Mouse (Mus musculus): Measurements from ENCODE around the gene Dok3. TPM values are rescaled to one million over a fixed set of nuclear protein-coding genes. Genes with fewer than 3 reads are reported as not detected.

Dok3 gene
- polyA plus RNA-seq, 1 experiment from 2014 or later, result 5.1 TPM

- H3K4me1 ChIP-seq (ENCODE audit: control insufficient read depth, insufficient read depth, low read length), result peaks cover 16% of the 10 kb centered on the region
- H3K9ac ChIP-seq (ENCODE audit: low read depth, low read length), result no peak overlapping the region
- no peak overlapping the region for H3K4me2 ChIP-seq (ENCODE audit: low read length)
- H3K4me3 ChIP-seq (ENCODE audit: low read depth, low read length), result no peak overlapping the region
- 95% methylated on average over 10 of the region's 10 CpGs for WGBS
- H3K36me3 ChIP-seq (ENCODE audit: control insufficient read depth, insufficient read depth, low read length), result peaks cover 43% of the 10 kb centered on the region
- H3K27ac ChIP-seq (ENCODE audit: low read length), result no peak overlapping the region
- H3K27me3 ChIP-seq (ENCODE audit: control insufficient read depth, insufficient read depth, low read depth, low read length), result no peaks in the 10 kb centered on the region
- ATAC-seq, result no peak
- no peaks in the 10 kb centered on the region for H3K9me3 ChIP-seq (replicated peaks; ENCODE audit: control insufficient read depth, low read length, poor library complexity, severe bottlenecking)
Observed at GRCm38 (mm10) chr13:55506697-55507096, 22.4 kb downstream of the Dok3 start.

- 96% methylated on average over 9 of the region's 9 CpGs for WGBS
- no peak overlapping the region for H3K27ac ChIP-seq (ENCODE audit: low read length)
- H3K36me3 ChIP-seq (ENCODE audit: control insufficient read depth, insufficient read depth, low read length), result peaks cover 43% of the 10 kb centered on the region
- no peak overlapping the region for H3K9ac ChIP-seq (ENCODE audit: low read depth, low read length)
- peaks cover 7% of the 10 kb centered on the region for H3K4me1 ChIP-seq (ENCODE audit: control insufficient read depth, insufficient read depth, low read length)
- H3K4me3 ChIP-seq (ENCODE audit: low read depth, low read length), result no peak overlapping the region
- no peak overlapping the region for H3K4me2 ChIP-seq (ENCODE audit: low read length)
- ATAC-seq, result no peak
- H3K27me3 ChIP-seq (ENCODE audit: control insufficient read depth, insufficient read depth, low read depth, low read length), result no peaks in the 10 kb centered on the region
- no peaks in the 10 kb centered on the region for H3K9me3 ChIP-seq (replicated peaks; ENCODE audit: control insufficient read depth, low read length, poor library complexity, severe bottlenecking)
Observed at GRCm38 (mm10) chr13:55505810-55506209, 23.3 kb downstream of the Dok3 start.

DNA sequence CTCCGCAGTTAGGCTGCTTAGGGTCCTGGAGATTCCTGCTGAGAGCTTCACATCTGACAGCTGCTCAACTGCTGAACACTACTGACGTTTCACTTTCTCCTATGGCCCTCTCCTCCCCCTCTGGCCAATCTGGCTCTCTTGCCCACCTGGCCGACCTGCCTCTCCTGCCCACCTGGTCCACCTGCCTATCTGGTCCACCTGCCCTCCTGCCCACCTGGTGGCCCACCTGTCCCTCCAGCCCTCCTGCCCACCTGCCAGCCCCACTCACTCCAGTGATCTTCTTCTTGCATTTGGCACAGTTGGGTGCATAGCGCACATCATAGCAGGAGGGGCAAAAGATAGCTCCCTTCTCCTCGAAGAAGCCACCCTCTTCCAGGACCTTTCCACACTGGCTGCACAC is 24.7 kb downstream of the Dok3 start:
- Histone ChIP-seq H3K36me3 (ENCODE audit: control insufficient read depth, insufficient read depth, low read length) (peaks cover 41% of the 10 kb centered on the region), H3K4me1 (ENCODE audit: control insufficient read depth, insufficient read depth, low read length) (no peaks in the 10 kb centered on the region), H3K9ac (ENCODE audit: low read depth, low read length) (no peak overlapping the region), H3K9me3 (replicated peaks; ENCODE audit: control insufficient read depth, low read length, poor library complexity, severe bottlenecking) (no peaks in the 10 kb centered on the region), H3K27ac (ENCODE audit: low read length) (no peak overlapping the region), H3K4me2 (ENCODE audit: low read length) (no peak overlapping the region), H3K4me3 (ENCODE audit: low read depth, low read length) (no peak overlapping the region), H3K27me3 (ENCODE audit: control insufficient read depth, insufficient read depth, low read depth, low read length) (no peaks in the 10 kb centered on the region)
- ATAC-seq, result no peak
- 84% methylated on average over 5 of the region's 5 CpGs for WGBS

DNA sequence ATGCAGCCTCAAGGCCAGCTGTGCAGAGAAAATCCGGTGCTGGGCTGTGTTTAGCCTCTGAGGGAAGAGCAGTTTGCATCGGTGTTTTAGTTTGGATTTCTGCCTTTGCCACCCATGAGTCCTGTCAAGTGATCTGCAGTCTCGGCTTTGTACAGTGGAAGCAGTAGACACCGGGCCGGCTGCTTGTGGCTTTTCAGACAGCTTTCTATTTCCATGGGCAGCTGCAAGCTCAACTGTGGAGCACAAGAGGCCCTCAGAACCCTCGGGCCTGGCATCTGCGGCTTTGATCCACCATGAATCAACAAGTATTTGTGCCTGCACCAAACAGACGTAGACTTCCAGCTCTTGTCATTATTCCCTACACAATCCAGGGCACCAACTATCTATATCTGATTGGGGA is 26.7 kb downstream of the Dok3 start:
- no peak overlapping the region for H3K9ac ChIP-seq (ENCODE audit: low read depth, low read length)
- no peak overlapping the region for H3K4me3 ChIP-seq (ENCODE audit: low read depth, low read length)
- H3K4me1 ChIP-seq (ENCODE audit: control insufficient read depth, insufficient read depth, low read length), result no peaks in the 10 kb centered on the region
- no peak overlapping the region for H3K27ac ChIP-seq (ENCODE audit: low read length)
- WGBS, result 88% methylated on average over 8 of the region's 8 CpGs
- no peak for ATAC-seq
- no peak overlapping the region for H3K4me2 ChIP-seq (ENCODE audit: low read length)
- no peaks in the 10 kb centered on the region for H3K27me3 ChIP-seq (ENCODE audit: control insufficient read depth, insufficient read depth, low read depth, low read length)
- peaks cover 29% of the 10 kb centered on the region for H3K36me3 ChIP-seq (ENCODE audit: control insufficient read depth, insufficient read depth, low read length)
- no peaks in the 10 kb centered on the region for H3K9me3 ChIP-seq (replicated peaks; ENCODE audit: control insufficient read depth, low read length, poor library complexity, severe bottlenecking)

- Histone ChIP-seq H3K27me3 (ENCODE audit: control insufficient read depth, insufficient read depth, low read depth, low read length) (no peaks in the 10 kb centered on the region), H3K4me3 (ENCODE audit: low read depth, low read length) (no peak overlapping the region), H3K4me1 (ENCODE audit: control insufficient read depth, insufficient read depth, low read length) (peaks cover 11% of the 10 kb centered on the region), H3K9ac (ENCODE audit: low read depth, low read length) (no peak overlapping the region), H3K9me3 (replicated peaks; ENCODE audit: control insufficient read depth, low read length, poor library complexity, severe bottlenecking) (no peaks in the 10 kb centered on the region), H3K4me2 (ENCODE audit: low read length) (no peak overlapping the region), H3K36me3 (ENCODE audit: control insufficient read depth, insufficient read depth, low read length) (peaks cover 18% of the 10 kb centered on the region), H3K27ac (ENCODE audit: low read length) (no peak overlapping the region)
- WGBS, result 84% methylated on average over 10 of the region's 10 CpGs
- ATAC-seq, result no peak
Observed at GRCm38 (mm10) chr13:55500575-55500974, 28.5 kb downstream of the Dok3 start.

DNA sequence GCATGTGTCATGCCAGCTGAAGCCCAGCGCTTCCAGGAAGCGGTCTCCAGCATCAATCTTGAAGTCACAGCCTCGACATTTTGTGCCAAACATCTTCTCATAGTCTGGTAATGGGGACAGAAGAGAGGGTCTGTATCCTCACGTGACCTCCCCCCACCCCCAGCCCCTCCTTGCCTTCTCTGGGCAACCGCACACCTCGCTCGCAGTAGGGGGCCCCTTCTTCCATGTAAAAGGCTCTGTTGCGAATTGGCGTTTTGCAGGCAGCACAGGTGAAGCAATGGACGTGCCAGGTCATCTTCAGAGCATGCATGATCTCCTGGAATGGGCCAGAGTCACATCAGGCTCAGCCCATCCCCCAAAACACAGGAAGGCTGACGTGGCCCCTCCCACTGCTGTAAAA is 30.2 kb downstream of the Dok3 start:
- H3K27me3 ChIP-seq (ENCODE audit: control insufficient read depth, insufficient read depth, low read depth, low read length), result no peaks in the 10 kb centered on the region
- H3K9me3 ChIP-seq (replicated peaks; ENCODE audit: control insufficient read depth, low read length, poor library complexity, severe bottlenecking), result no peaks in the 10 kb centered on the region
- H3K4me3 ChIP-seq (ENCODE audit: low read depth, low read length), result no peak overlapping the region
- peaks cover 13% of the 10 kb centered on the region for H3K36me3 ChIP-seq (ENCODE audit: control insufficient read depth, insufficient read depth, low read length)
- no peak for ATAC-seq
- peaks cover 22% of the 10 kb centered on the region for H3K4me1 ChIP-seq (ENCODE audit: control insufficient read depth, insufficient read depth, low read length)
- H3K9ac ChIP-seq (ENCODE audit: low read depth, low read length), result no peak overlapping the region
- no peak overlapping the region for H3K27ac ChIP-seq (ENCODE audit: low read length)
- no peak overlapping the region for H3K4me2 ChIP-seq (ENCODE audit: low read length)
- WGBS, result 52% methylated on average over 11 of the region's 11 CpGs

DNA sequence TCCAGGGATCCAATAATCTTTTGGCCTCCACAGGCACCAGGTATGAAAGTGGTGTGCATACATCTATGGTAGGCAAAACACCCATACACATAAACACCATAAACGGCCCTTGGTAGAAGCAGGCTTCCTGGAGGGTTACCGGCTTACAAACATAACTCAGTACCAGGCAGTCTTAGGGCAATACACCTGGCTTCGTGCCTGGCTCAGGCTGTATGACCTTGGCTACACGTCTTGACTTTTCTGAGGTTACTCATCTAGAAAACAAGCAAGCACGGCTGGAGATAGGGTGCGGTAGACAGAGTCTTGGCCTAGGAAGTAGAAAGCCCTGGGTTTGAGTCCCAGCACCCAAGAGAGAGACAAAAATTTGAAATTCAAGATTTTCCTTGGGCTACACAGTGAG is 32.4 kb downstream of the Dok3 start:
- Histone ChIP-seq H3K27ac (ENCODE audit: low read length) (no peak overlapping the region; the same call in 1 of the 2 replicates), H3K9me3 (replicated peaks; ENCODE audit: control insufficient read depth, low read length, poor library complexity, severe bottlenecking) (no peaks in the 10 kb centered on the region), H3K4me3 (ENCODE audit: low read depth, low read length) (no peak overlapping the region), H3K4me2 (ENCODE audit: low read length) (no peak overlapping the region), H3K9ac (ENCODE audit: low read depth, low read length) (no peak overlapping the region), H3K36me3 (ENCODE audit: control insufficient read depth, insufficient read depth, low read length) (0 out of 2 replicates have a peak, but pooled peaks cover 3% of the 10 kb centered on the region), H3K27me3 (ENCODE audit: control insufficient read depth, insufficient read depth, low read depth, low read length) (no peaks in the 10 kb centered on the region), H3K4me1 (ENCODE audit: control insufficient read depth, insufficient read depth, low read length) (peaks cover 22% of the 10 kb centered on the region)
- no peak for ATAC-seq
- WGBS, result 90% methylated on average over 6 of the region's 6 CpGs

DNA sequence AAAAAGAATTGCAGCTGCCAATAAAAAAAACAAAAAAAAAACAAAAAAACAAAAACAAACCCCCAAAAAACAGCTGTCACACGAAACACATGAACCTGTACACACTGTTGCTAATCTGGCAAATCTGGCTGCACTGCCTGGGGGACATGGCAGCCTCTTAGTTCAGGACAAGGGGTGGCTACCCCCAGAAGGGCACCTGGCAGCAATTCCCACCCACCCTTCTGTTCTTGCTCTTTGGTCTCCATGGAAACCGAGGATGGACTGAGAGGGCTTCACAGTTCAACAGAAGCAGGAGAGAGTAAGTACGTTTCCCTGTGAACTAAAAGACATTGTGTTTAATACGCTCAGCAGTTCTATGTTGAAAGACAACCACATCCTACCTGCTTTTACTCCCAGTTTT is 33.4 kb downstream of the Dok3 start:
- ATAC-seq, result no peak
- H3K9ac ChIP-seq (ENCODE audit: low read depth, low read length), result no peak overlapping the region

DNA sequence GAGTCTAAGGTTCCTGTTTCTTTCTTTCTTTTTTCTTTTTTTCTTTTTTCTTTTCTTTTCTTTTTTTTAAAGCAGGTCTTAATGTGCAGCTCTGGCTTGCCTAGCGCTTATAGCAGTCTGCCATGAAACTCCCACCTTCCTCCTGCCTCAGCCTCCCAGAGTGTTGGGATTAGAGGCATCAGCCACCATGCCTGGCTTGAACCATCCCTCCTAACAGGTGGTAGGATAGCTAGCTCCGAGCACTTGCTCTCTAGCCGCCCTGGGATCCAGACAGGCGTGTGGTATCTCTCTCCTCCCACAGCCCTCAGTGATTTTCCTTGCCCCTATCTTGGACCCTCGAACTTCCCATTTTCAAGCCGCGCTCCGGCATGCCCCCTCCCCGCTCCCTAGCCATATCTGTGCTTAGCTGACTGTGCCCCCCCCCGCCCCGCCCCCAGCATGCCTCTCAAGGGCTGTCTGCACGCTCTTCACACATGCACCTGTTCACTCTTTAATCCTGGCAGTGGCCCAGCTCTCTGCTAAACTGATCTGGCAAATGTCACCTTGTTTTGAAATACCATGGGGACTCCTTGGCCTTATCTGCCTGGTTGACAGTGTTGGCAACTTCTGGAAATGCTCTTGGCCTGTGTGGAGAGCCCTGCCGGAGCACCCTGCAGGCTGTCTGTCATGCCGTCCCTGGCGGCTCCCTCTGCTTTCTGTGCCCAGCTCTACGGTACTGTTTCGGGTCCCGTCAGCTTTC is 34.0 kb downstream of the Dok3 start:
- Histone ChIP-seq H3K4me2 (ENCODE audit: low read length) (no peak overlapping the region), H3K27me3 (ENCODE audit: control insufficient read depth, insufficient read depth, low read depth, low read length) (no peaks in the 10 kb centered on the region), H3K4me3 (ENCODE audit: low read depth, low read length) (no peak overlapping the region), H3K9ac (ENCODE audit: low read depth, low read length) (no peak overlapping the region), H3K36me3 (ENCODE audit: control insufficient read depth, insufficient read depth, low read length) (0 out of 2 replicates have a peak, but pooled peaks cover 3% of the 10 kb centered on the region), H3K9me3 (replicated peaks; ENCODE audit: control insufficient read depth, low read length, poor library complexity, severe bottlenecking) (no peaks in the 10 kb centered on the region), H3K27ac (ENCODE audit: low read length) (peak overlapping the region; percentile 35; the same call in 1 of the 2 replicates), H3K4me1 (ENCODE audit: control insufficient read depth, insufficient read depth, low read length) (peaks cover 22% of the 10 kb centered on the region)
- ATAC-seq, result 0 out of 2 replicates have a peak, but pooled peaks have one; percentile 21
- WGBS, result 10% methylated on average over 18 of the region's 18 CpGs

More for the DNA sequence above, 33.4 kb downstream of the Dok3 start:
- Histone ChIP-seq H3K27me3 (ENCODE audit: control insufficient read depth, insufficient read depth, low read depth, low read length) (no peaks in the 10 kb centered on the region), H3K4me2 (ENCODE audit: low read length) (no peak overlapping the region), H3K9me3 (replicated peaks; ENCODE audit: control insufficient read depth, low read length, poor library complexity, severe bottlenecking) (no peaks in the 10 kb centered on the region), H3K36me3 (ENCODE audit: control insufficient read depth, insufficient read depth, low read length) (0 out of 2 replicates have a peak, but pooled peaks cover 3% of the 10 kb centered on the region), H3K4me1 (ENCODE audit: control insufficient read depth, insufficient read depth, low read length) (peaks cover 22% of the 10 kb centered on the region), H3K27ac (ENCODE audit: low read length) (peak overlapping the region; percentile 39; the same call in 1 of the 2 replicates), H3K4me3 (ENCODE audit: low read depth, low read length) (no peak overlapping the region)
- WGBS, result 14% methylated on average over 4 of the region's 4 CpGs

Measured in midbrain, embryonic 16.5 days (tissue).